Mouse (Mus musculus) limb, embryonic 14.5 days (tissue): Measurements from ENCODE around the gene Gm20431. TPM values are rescaled to one million over a fixed set of nuclear protein-coding genes. Genes with fewer than 3 reads are reported as not detected.

Experiments used
- ATAC-seq: fragments of 200-750 bp; cut with Nextera tagmentation; 2 replicates; pipeline ENCODE4 v1.8.0; 2017; ENCODE audit warnings: low read depth, moderate number of reproducible peaks, moderate TSS enrichment; ENCODE audit not compliant: low FRiP score
- DNase-seq: peaks from one replicate; pipeline ENCODE4 v3.0.0-alpha.2; 2015; ENCODE audit warnings: low spot score
- H3K27ac ChIP-seq: fragments of 300-500 bp; sonication (generic); replicated peaks from 2 replicates; pipeline ENCODE4 v1.5.1; 2014; ENCODE audit warnings: low read depth, mild to moderate bottlenecking, low read length, moderate library complexity, mixed read lengths
- H3K27me3 ChIP-seq: fragments of 300-500 bp; sonication (generic); 2 replicates; pipeline ENCODE4 v1.6.1; 2014; ENCODE audit warnings: low read length, mixed read lengths; ENCODE audit not compliant: control insufficient read depth, insufficient read depth
- H3K36me3 ChIP-seq: fragments of 300-500 bp; sonication (generic); 2 replicates; pipeline ENCODE4 v1.6.1; 2014; ENCODE audit warnings: mild to moderate bottlenecking, low read length, moderate library complexity, mixed read lengths; ENCODE audit not compliant: control insufficient read depth, insufficient read depth
- H3K4me1 ChIP-seq: fragments of 300-500 bp; sonication (generic); 2 replicates; pipeline ENCODE4 v1.6.1; 2014; ENCODE audit warnings: antibody characterized with exemption, low read length, mixed read lengths; ENCODE audit not compliant: control insufficient read depth, insufficient read depth
- H3K4me2 ChIP-seq: fragments of 300-500 bp; sonication (generic); replicated peaks from 2 replicates; pipeline ENCODE4 v1.6.1; 2014; ENCODE audit warnings: low read depth, mild to moderate bottlenecking, low read length, moderate library complexity; ENCODE audit not compliant: severe bottlenecking
- H3K4me3 ChIP-seq: fragments of 300-500 bp; sonication (generic); replicated peaks from 2 replicates; pipeline ENCODE4 v1.5.1; 2014; ENCODE audit warnings: low read length
- H3K9ac ChIP-seq: fragments of 300-500 bp; sonication (generic); 2 replicates; pipeline ENCODE4 v1.6.1; 2014; ENCODE audit warnings: mild to moderate bottlenecking, low read depth, low read length, moderate library complexity; ENCODE audit not compliant: severe bottlenecking
- H3K9me3 ChIP-seq: fragments of 300-500 bp; sonication (generic); 2 replicates; pipeline ENCODE4 v1.6.1; 2016; ENCODE audit warnings: low read length; ENCODE audit not compliant: control insufficient read depth
- POLR2A ChIP-seq: fragments of 200-500 bp; IDR thresholded peaks from 2 replicates; pipeline ENCODE4 v1.8.0; 2012; ENCODE audit warnings: inconsistent platforms, mild to moderate bottlenecking, moderate library complexity, borderline replicate concordance; ENCODE audit not compliant: insufficient read depth, insufficient read length; ENCODE audit errors: extremely low read depth
- WGBS: fragments of 180-500 bp; shearing (Covaris S2); extraction: QIAGEN DNeasy Blood & Tissue Kit; methylation state at CpG from one replicate; pipeline ENCODE4 v1.1.7; 2014; 5-methylcytosine and 5-hydroxymethylcytosine counted together
- microRNA-seq: library from miRNA; unstranded; fragments of <30 nt; microRNA quantifications from one replicate; pipeline ENCODE4, GENCODE M21; 2016
- polyA plus RNA-seq, 2 experiments: library from polyadenylated mRNA; depleted of rRNA in 1 of 2; stranded (reverse) in 1 of 2; unstranded in 1 of 2; fragments of >200 nt; fragmentation: Nextera tagmentation in 1 of 2; extraction: Ambion mirVana in 1 of 2; gene quantifications; 2 replicates each; pipeline versions ENCODE4 v1.2.1 to v1.2.3; 2012 to 2014

Gene Gm20431
- polyA plus RNA-seq, 2 experiments, result 6.1 to 7.5 TPM

GRCm38 (mm10) chr2:167559413-167559812 is 101.9 kb downstream of the Gm20431 start:
- no peaks in the 10 kb centered on the region for H3K9me3 ChIP-seq
- TF ChIP-seq POLR2A, result no peak
- peak; percentile 63 for ATAC-seq
- 9% methylated on average over 23 of the region's 27 CpGs for WGBS
- H3K9ac ChIP-seq, result peak overlapping the region; percentile 50
- H3K27ac ChIP-seq, result peak overlapping the region; percentile 78
- H3K4me2 ChIP-seq, result peak overlapping the region; percentile 41
- 0 out of 2 replicates have a peak overlapping the region, but pooled peaks have one; percentile 7 for H3K4me3 ChIP-seq
- H3K36me3 ChIP-seq, result no peaks in the 10 kb centered on the region
- H3K27me3 ChIP-seq, result no peaks in the 10 kb centered on the region
- no peak for DNase-seq
- peaks cover 53% of the 10 kb centered on the region for H3K4me1 ChIP-seq

Small RNA genes within 50 kb of the gene (microRNA-seq; reads per million reads assigned to microRNA genes)
- not detected for gene Gm22355

Other genes starting within 250 kb of the Gm20431 start
- 43.0 and 62.1 TPM in 2 replicates for gene Slc9a8, start 239.8 kb downstream of the Gm20431 start, polyA plus RNA-seq (2012; rRNA removed)
- 16.7 and 20.1 TPM in 2 replicates for gene Slc9a8, start 239.8 kb downstream of the Gm20431 start, polyA plus RNA-seq (2014; fragmentation: Nextera tagmentation; extraction: Ambion mirVana)
- gene Rnf114, start 168.9 kb downstream of the Gm20431 start, polyA plus RNA-seq (2012; rRNA removed), result 83.6 and 102 TPM in 2 replicates
- 78.1 and 81.9 TPM in 2 replicates for gene Rnf114, start 168.9 kb downstream of the Gm20431 start, polyA plus RNA-seq (2014; fragmentation: Nextera tagmentation; extraction: Ambion mirVana)
- 17.8 and 23.0 TPM in 2 replicates for gene Spata2, start 168.6 kb downstream of the Gm20431 start, polyA plus RNA-seq (2012; rRNA removed)
- 12.3 and 12.4 TPM in 2 replicates for gene Spata2, start 168.6 kb downstream of the Gm20431 start, polyA plus RNA-seq (2014; fragmentation: Nextera tagmentation; extraction: Ambion mirVana)
- 123 and 187 TPM in 2 replicates for gene Snai1, start 123.3 kb downstream of the Gm20431 start, polyA plus RNA-seq (2012; rRNA removed)
- gene Snai1, start 123.3 kb downstream of the Gm20431 start, polyA plus RNA-seq (2014; fragmentation: Nextera tagmentation; extraction: Ambion mirVana), result 67.9 and 69.1 TPM in 2 replicates
- gene Ube2v1, start 29.4 kb downstream of the Gm20431 start, polyA plus RNA-seq (2012; rRNA removed), result 137 and 158 TPM in 2 replicates
- 269 and 270 TPM in 2 replicates for gene Ube2v1, start 29.4 kb downstream of the Gm20431 start, polyA plus RNA-seq (2014; fragmentation: Nextera tagmentation; extraction: Ambion mirVana)
- 29.7 and 36.0 TPM in 2 replicates for gene Cebpb, start 27.4 kb upstream of the Gm20431 start, polyA plus RNA-seq (2012; rRNA removed)
- 20.6 and 27.4 TPM in 2 replicates for gene Cebpb, start 27.4 kb upstream of the Gm20431 start, polyA plus RNA-seq (2014; fragmentation: Nextera tagmentation; extraction: Ambion mirVana)
- 58.9 and 76.0 TPM in 2 replicates for gene Tmem189, start 28.3 kb upstream of the Gm20431 start, polyA plus RNA-seq (2012; rRNA removed)
- 37.2 and 39.3 TPM in 2 replicates for gene Tmem189, start 28.3 kb upstream of the Gm20431 start, polyA plus RNA-seq (2014; fragmentation: Nextera tagmentation; extraction: Ambion mirVana)